Mouse (Mus musculus): ENCODE measurements at regions not wholly inside any gene's neighbourhood (a gene's known extent, or its start where the extent isn't known, plus 50 kb on each side); places are given as distances from the start of the nearest gene placed in this dataset.

GRCm38 (mm10) chr8:8876879-8877278, 186.6 kb upstream of the Arglu1 start:
- no peak overlapping the region for H3K27ac ChIP-seq (ENCODE audit: low read length)
- no peak overlapping the region for H3K9ac ChIP-seq (ENCODE audit: low read length)
- no peaks in the 10 kb centered on the region for H3K9me3 ChIP-seq (replicated peaks; ENCODE audit: control insufficient read depth, low read length)
- 72% methylated on average over 9 of the region's 9 CpGs for WGBS
- no peak overlapping the region for H3K4me3 ChIP-seq (replicated peaks; ENCODE audit: low read length)
- H3K4me1 ChIP-seq (ENCODE audit: control insufficient read depth, insufficient read depth, low read length): no peaks in the 10 kb centered on the region
- H3K4me2 ChIP-seq (ENCODE audit: low read depth, low read length): no peak overlapping the region
- no peaks in the 10 kb centered on the region for H3K27me3 ChIP-seq (ENCODE audit: control insufficient read depth, insufficient read depth, low read length)
- no peak for ATAC-seq (ENCODE audit: insufficient read depth, low FRiP score)
- no peaks in the 10 kb centered on the region for H3K36me3 ChIP-seq (ENCODE audit: control insufficient read depth, insufficient read depth, low read length)

GRCm38 (mm10) chr8:8876469-8876868, 186.1 kb upstream of the Arglu1 start:
- ATAC-seq (ENCODE audit: insufficient read depth, low FRiP score): no peak
- H3K27ac ChIP-seq (ENCODE audit: low read length): no peak overlapping the region
- no peaks in the 10 kb centered on the region for H3K4me1 ChIP-seq (ENCODE audit: control insufficient read depth, insufficient read depth, low read length)
- no peak overlapping the region for H3K9ac ChIP-seq (ENCODE audit: low read length)
- no peaks in the 10 kb centered on the region for H3K27me3 ChIP-seq (ENCODE audit: control insufficient read depth, insufficient read depth, low read length)
- H3K9me3 ChIP-seq (replicated peaks; ENCODE audit: control insufficient read depth, low read length): no peaks in the 10 kb centered on the region
- no peak overlapping the region for H3K4me2 ChIP-seq (ENCODE audit: low read depth, low read length)
- no peaks in the 10 kb centered on the region for H3K36me3 ChIP-seq (ENCODE audit: control insufficient read depth, insufficient read depth, low read length)
- H3K4me3 ChIP-seq (replicated peaks; ENCODE audit: low read length): no peak overlapping the region
- WGBS: 78% methylated on average over 6 of the region's 6 CpGs

- ATAC-seq (ENCODE audit: insufficient read depth, low FRiP score): no peak
- H3K4me1 ChIP-seq (ENCODE audit: control insufficient read depth, insufficient read depth, low read length): peaks cover 5% of the 10 kb centered on the region
- no peaks in the 10 kb centered on the region for H3K9me3 ChIP-seq (replicated peaks; ENCODE audit: control insufficient read depth, low read length)
- H3K36me3 ChIP-seq (ENCODE audit: control insufficient read depth, insufficient read depth, low read length): no peaks in the 10 kb centered on the region
- H3K27me3 ChIP-seq (ENCODE audit: control insufficient read depth, insufficient read depth, low read length): no peaks in the 10 kb centered on the region
- H3K4me3 ChIP-seq (replicated peaks; ENCODE audit: low read length): no peak overlapping the region
- WGBS: 82% methylated on average over 3 of the region's 3 CpGs
- no peak overlapping the region for H3K4me2 ChIP-seq (ENCODE audit: low read depth, low read length)
- no peak overlapping the region for H3K9ac ChIP-seq (ENCODE audit: low read length)
- H3K27ac ChIP-seq (ENCODE audit: low read length): no peak overlapping the region
These were observed 181.6 kb upstream of the Arglu1 start for GRCm38 (mm10) chr8:8871938-8872337.

GRCm38 (mm10) chr8:8871039-8871438, 180.7 kb upstream of the Arglu1 start:
- Histone ChIP-seq H3K4me3 (replicated peaks; ENCODE audit: low read length) (no peak overlapping the region), H3K27ac (ENCODE audit: low read length) (no peak overlapping the region), H3K27me3 (ENCODE audit: control insufficient read depth, insufficient read depth, low read length) (no peaks in the 10 kb centered on the region), H3K9me3 (replicated peaks; ENCODE audit: control insufficient read depth, low read length) (no peaks in the 10 kb centered on the region), H3K9ac (ENCODE audit: low read length) (no peak overlapping the region), H3K4me1 (ENCODE audit: control insufficient read depth, insufficient read depth, low read length) (peaks cover 5% of the 10 kb centered on the region), H3K4me2 (ENCODE audit: low read depth, low read length) (no peak overlapping the region), H3K36me3 (ENCODE audit: control insufficient read depth, insufficient read depth, low read length) (no peaks in the 10 kb centered on the region)
- ATAC-seq (ENCODE audit: insufficient read depth, low FRiP score): no peak
- 69% methylated on average over 8 of the region's 8 CpGs for WGBS

- WGBS: 26% methylated on average over 4 of the region's 4 CpGs
- Histone ChIP-seq H3K27ac (ENCODE audit: low read length) (no peak overlapping the region), H3K9ac (ENCODE audit: low read length) (no peak overlapping the region), H3K27me3 (ENCODE audit: control insufficient read depth, insufficient read depth, low read length) (no peaks in the 10 kb centered on the region), H3K4me3 (replicated peaks; ENCODE audit: low read length) (no peak overlapping the region), H3K9me3 (replicated peaks; ENCODE audit: control insufficient read depth, low read length) (no peaks in the 10 kb centered on the region), H3K4me2 (ENCODE audit: low read depth, low read length) (no peak overlapping the region), H3K4me1 (ENCODE audit: control insufficient read depth, insufficient read depth, low read length) (peaks cover 5% of the 10 kb centered on the region), H3K36me3 (ENCODE audit: control insufficient read depth, insufficient read depth, low read length) (no peaks in the 10 kb centered on the region)
- ATAC-seq (ENCODE audit: insufficient read depth, low FRiP score): no peak
These were observed 180.2 kb upstream of the Arglu1 start for GRCm38 (mm10) chr8:8870487-8870886.

- Histone ChIP-seq H3K9me3 (replicated peaks; ENCODE audit: control insufficient read depth, low read length) (no peaks in the 10 kb centered on the region), H3K27me3 (ENCODE audit: control insufficient read depth, insufficient read depth, low read length) (no peaks in the 10 kb centered on the region), H3K27ac (ENCODE audit: low read length) (no peak overlapping the region), H3K4me2 (ENCODE audit: low read depth, low read length) (no peak overlapping the region), H3K4me1 (ENCODE audit: control insufficient read depth, insufficient read depth, low read length) (peaks cover 5% of the 10 kb centered on the region), H3K36me3 (ENCODE audit: control insufficient read depth, insufficient read depth, low read length) (no peaks in the 10 kb centered on the region), H3K9ac (ENCODE audit: low read length) (no peak overlapping the region), H3K4me3 (replicated peaks; ENCODE audit: low read length) (no peak overlapping the region)
- ATAC-seq (ENCODE audit: insufficient read depth, low FRiP score): no peak
- WGBS: 56% methylated on average over 6 of the region's 6 CpGs
These were observed 179.0 kb upstream of the Arglu1 start for GRCm38 (mm10) chr8:8869338-8869737.

GRCm38 (mm10) chr8:8867924-8868323, 177.6 kb upstream of the Arglu1 start:
- Histone ChIP-seq H3K9me3 (replicated peaks; ENCODE audit: control insufficient read depth, low read length) (no peaks in the 10 kb centered on the region), H3K27me3 (ENCODE audit: control insufficient read depth, insufficient read depth, low read length) (no peaks in the 10 kb centered on the region), H3K27ac (ENCODE audit: low read length) (no peak overlapping the region), H3K9ac (ENCODE audit: low read length) (no peak overlapping the region), H3K4me1 (ENCODE audit: control insufficient read depth, insufficient read depth, low read length) (peaks cover 5% of the 10 kb centered on the region), H3K4me3 (replicated peaks; ENCODE audit: low read length) (no peak overlapping the region), H3K4me2 (ENCODE audit: low read depth, low read length) (no peak overlapping the region), H3K36me3 (ENCODE audit: control insufficient read depth, insufficient read depth, low read length) (no peaks in the 10 kb centered on the region)
- WGBS: 42% methylated on average over 8 of the region's 8 CpGs
- no peak for ATAC-seq (ENCODE audit: insufficient read depth, low FRiP score)

- peaks cover 5% of the 10 kb centered on the region for H3K4me1 ChIP-seq (ENCODE audit: control insufficient read depth, insufficient read depth, low read length)
- ATAC-seq (ENCODE audit: insufficient read depth, low FRiP score): no peak
- H3K4me2 ChIP-seq (ENCODE audit: low read depth, low read length): 0 out of 2 replicates have a peak overlapping the region, but pooled peaks have one; percentile 23
- no peak overlapping the region for H3K4me3 ChIP-seq (replicated peaks; ENCODE audit: low read length)
- H3K9ac ChIP-seq (ENCODE audit: low read length): no peak overlapping the region
- H3K27me3 ChIP-seq (ENCODE audit: control insufficient read depth, insufficient read depth, low read length): no peaks in the 10 kb centered on the region
- H3K36me3 ChIP-seq (ENCODE audit: control insufficient read depth, insufficient read depth, low read length): no peaks in the 10 kb centered on the region
- H3K9me3 ChIP-seq (replicated peaks; ENCODE audit: control insufficient read depth, low read length): no peaks in the 10 kb centered on the region
- no peak overlapping the region for H3K27ac ChIP-seq (ENCODE audit: low read length)
- 28% methylated on average over 9 of the region's 9 CpGs for WGBS
These were observed 176.9 kb upstream of the Arglu1 start for GRCm38 (mm10) chr8:8867126-8867777.

GRCm38 (mm10) chr8:8862767-8863166, 172.4 kb upstream of the Arglu1 start:
- Histone ChIP-seq H3K9me3 (replicated peaks; ENCODE audit: control insufficient read depth, low read length) (no peaks in the 10 kb centered on the region), H3K27ac (ENCODE audit: low read length) (no peak overlapping the region), H3K36me3 (ENCODE audit: control insufficient read depth, insufficient read depth, low read length) (no peaks in the 10 kb centered on the region), H3K4me1 (ENCODE audit: control insufficient read depth, insufficient read depth, low read length) (peaks cover 1% of the 10 kb centered on the region), H3K9ac (ENCODE audit: low read length) (no peak overlapping the region), H3K4me2 (ENCODE audit: low read depth, low read length) (no peak overlapping the region), H3K4me3 (replicated peaks; ENCODE audit: low read length) (no peak overlapping the region), H3K27me3 (ENCODE audit: control insufficient read depth, insufficient read depth, low read length) (no peaks in the 10 kb centered on the region)
- WGBS: 76% methylated on average over 6 of the region's 6 CpGs
- ATAC-seq (ENCODE audit: insufficient read depth, low FRiP score): no peak

Data from stomach, embryonic 16.5 days (tissue).